Mouse (Mus musculus) brain, embryonic 14.5 days (tissue): Measurements from ENCODE around the gene Krtap19-2.

ENCODE experiments used
- CTCF ChIP-seq: fragments of 200-500 bp; IDR thresholded peaks from 2 replicates; pipeline ENCODE4 v1.5.1; 2012; ENCODE audit warnings: inconsistent platforms, mild to moderate bottlenecking, moderate library complexity, borderline replicate concordance; ENCODE audit not compliant: insufficient read depth, insufficient read length; ENCODE audit errors: extremely low read depth
- POLR2A ChIP-seq: fragments of 200-500 bp; IDR thresholded peaks from 2 replicates; pipeline ENCODE4 v1.6.1; 2012; ENCODE audit warnings: mild to moderate bottlenecking, inconsistent platforms, borderline replicate concordance; ENCODE audit not compliant: poor library complexity, insufficient read depth, insufficient read length, severe bottlenecking; ENCODE audit errors: extremely low read depth

DNA sequence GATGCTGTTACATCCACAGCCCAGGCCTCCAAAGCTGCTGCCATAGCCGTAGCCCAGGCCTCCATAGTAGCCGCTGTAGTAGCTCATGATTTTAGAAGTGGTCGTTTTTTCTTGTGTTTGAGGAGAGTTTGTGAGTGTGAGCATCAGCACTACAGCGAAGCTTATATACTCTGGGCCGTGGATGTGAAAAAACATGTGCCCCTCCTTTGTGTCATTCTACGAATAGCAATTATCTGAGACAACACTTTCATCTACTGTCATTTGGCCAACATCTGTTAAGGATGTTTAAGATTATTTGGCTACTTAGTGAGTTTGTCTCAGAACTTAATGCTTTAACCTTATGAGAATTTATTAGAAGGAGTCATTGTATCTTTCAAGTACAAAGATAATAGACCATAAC lies 4.8 kb downstream of the Krtap19-2 start, which contains the start of gene Krtap19-1:
- TF ChIP-seq CTCF (no peak), POLR2A (no peak)
